Mouse (Mus musculus) spleen, postnatal 10 days (tissue): ENCODE results near the gene Polr3gl.
A peak's percentile ranks its signal among the peaks of the same experiment; 100 is the strongest.

ENCODE experiments used
- DNase-seq, 2 experiments: peaks; one replicate each; pipeline ENCODE4 v3.0.0; 2021 to 2022; ENCODE audit warnings: low spot score in 2 of 2

Polr3gl gene

DNA sequence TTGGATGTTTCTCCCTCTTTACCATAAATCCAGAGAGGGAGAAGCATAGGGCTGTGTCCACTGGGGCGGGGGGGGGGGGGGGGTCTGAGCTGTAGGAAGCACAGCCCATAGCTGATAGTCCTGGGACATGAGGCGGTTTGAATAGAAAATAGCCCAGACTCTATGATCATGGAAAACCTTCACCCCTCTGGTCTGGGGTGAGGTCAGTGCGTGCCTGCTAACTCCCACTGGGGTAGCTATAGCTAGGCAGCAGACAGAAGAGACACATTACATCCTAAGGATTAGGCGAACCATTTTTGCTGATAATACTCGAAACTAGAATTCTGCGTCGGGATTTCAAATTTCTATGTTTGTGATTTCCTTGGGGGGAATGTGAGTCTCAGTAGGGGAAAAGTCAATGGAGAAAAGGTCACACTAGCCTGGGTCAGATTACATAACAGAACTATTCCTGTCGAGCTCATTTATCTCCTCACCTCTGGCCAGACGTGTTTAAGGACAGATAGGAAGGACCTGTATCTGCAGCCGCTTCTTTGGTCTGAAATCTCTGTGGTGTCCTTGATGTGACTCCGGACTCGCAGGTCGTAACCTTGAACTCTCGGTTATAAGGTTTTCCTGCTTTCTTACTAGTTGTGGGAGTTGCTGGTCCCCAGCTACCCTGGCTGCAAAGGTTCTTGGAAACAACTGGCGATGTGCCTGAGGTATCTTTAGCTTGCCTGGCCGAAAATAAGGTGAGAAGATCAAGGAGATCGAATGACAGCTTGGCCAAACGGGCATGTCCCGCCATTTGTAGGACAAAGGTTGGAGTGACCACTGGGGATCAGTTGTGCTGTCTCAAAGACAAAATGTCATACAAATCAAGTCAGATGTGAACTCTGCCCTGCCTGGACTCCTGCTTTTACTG is 20.1 kb downstream of the Polr3gl start:
- no peak for DNase-seq

DNA sequence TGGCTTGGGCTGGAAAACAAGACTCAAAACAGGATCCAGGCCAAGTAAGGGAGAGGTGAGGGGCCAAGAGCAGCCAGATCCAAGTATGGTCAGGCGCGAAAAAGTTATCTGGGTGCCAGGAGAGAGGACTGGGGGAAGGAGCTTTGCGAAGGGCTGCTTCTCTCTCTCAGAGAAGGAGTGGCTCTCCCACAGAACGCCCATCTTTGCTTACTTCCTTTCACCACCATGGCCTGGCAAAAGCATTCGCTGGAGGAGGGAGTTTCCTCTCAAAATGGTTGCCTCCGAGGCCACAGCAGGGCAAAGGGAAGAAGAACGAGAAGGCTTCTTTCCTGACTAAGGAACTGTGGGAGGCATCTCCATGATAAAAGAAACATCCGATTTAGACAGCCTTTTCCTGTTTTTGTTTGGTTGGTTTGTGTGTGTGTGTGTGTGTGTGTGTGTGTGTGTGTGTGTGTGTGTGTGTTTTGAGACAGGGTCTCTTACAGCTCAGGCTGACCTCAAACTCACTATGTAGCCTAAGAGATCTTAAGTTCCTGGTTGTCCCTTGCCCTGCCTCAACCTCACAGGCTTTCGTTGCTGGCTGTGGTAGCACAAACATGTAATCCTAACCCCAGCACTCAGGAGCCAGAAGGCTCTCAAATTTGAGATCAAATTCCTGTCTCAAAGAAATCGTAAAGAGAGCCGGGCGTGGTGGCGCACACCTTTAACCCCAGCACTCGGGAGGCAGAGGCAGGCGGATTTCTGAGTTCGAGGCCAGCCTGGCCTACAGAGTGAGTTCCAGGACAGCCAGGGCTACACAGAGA is 21.9 kb downstream of the Polr3gl start:
- no peak for DNase-seq

DNA sequence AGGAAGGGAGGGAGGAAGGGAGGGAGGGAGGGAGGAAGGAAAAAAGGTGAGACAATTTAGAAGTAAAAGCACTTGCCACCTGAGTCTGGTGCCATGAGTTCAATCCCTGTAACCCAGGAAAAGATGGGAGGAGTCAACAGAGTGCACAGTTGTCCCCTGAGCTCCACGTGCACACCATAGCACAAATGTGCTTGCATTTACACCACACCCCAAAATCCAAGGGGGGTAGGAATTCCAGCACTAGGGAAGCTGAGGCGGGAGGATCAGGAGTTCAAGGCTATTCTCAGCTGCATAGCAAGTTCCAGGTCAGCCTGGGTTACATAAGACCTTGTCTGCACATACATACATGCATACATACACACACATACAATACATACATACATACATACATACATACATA is 22.6 kb downstream of the Polr3gl start:
- DNase-seq: no peak

DNA sequence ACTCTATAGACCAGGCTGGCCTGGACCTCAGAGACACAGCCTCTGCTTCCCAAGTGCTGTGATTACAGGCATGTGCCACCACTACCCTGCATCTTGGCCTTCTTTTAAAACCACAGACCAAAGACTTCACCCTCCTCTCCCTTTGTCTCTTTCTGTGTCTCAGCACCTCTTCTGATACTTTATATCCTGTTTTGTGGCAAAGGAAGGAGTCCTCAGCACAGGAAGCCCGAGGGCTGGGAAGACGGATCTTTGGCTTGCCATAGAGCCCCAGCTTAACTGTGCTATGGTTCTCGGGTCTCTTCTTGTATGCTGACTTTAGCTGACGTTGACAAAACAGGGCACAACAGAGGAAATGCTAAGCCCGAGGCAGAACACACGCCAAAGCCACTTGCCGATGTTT is 23.3 kb downstream of the Polr3gl start:
- DNase-seq: no peak

DNA sequence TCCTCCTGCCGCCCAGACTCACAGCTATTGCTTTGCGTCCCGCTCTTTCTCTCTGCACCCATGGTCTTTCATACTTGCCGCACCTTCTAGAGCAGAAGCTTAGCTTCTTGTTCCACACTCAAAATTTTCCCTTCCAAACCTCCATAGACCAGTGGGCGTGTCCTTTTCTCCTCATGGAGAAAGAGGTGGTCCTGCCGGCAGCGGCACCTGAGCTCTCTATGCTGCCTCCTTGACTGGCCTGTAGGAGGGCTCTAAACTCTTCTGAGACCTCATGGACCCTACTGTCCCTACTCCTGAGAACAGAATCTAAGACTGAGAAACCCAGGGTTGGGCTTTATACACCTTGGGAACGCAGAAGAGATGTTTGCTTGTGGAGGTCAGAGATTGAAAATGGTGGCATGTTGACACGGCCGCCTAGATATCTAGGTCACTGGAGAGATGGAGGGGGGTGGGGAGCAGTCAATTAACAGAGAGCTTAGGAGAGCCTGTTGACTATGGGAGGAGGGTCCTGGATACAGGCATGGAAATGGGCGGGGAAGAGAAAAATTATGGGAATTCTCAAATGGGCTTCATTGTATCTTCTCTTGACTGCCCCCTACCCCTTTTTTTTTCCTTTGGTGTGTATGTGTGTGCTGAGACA is 23.9 kb downstream of the Polr3gl start:
- DNase-seq: no peak

DNA sequence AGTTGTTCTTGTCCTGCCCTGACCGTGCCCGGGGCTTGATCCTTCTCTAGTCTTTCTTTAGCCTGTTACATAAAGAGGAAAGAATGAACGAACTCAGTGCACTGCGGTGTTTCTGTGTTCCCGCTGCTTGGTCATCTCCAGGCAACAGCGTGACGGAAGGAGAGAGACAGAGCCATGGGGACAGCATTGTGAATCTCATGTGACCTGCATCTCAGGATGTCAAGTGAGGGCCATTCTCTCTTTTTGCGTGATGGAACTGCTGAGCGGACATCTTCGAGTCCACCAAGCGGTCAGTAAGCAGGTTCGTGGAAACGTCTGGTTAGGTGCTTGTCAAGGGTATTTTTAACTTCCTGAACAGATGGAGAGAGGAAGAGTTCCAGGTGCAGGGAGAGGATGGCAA is 24.5 kb downstream of the Polr3gl start:
- no peak for DNase-seq

DNA sequence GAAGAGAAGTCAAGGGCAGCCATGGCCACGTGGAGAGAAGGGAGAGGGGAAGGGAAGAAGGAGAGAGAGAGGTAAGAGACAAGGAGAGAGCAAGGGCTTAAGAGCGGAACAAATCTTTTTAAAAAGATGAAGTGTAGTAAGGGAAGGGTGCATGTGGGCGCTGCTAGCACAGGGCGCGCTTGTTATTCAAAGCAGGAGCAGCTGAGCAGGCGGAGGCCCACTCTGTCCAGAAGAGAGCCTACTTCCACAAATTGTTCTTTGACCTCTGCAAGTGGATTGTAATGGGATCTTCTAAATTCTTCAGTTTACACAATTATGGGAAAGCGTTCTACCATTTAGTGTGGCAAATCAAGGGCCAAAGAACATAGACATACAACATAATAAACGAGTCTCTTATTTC is 25.4 kb downstream of the Polr3gl start:
- DNase-seq: no peak

DNA sequence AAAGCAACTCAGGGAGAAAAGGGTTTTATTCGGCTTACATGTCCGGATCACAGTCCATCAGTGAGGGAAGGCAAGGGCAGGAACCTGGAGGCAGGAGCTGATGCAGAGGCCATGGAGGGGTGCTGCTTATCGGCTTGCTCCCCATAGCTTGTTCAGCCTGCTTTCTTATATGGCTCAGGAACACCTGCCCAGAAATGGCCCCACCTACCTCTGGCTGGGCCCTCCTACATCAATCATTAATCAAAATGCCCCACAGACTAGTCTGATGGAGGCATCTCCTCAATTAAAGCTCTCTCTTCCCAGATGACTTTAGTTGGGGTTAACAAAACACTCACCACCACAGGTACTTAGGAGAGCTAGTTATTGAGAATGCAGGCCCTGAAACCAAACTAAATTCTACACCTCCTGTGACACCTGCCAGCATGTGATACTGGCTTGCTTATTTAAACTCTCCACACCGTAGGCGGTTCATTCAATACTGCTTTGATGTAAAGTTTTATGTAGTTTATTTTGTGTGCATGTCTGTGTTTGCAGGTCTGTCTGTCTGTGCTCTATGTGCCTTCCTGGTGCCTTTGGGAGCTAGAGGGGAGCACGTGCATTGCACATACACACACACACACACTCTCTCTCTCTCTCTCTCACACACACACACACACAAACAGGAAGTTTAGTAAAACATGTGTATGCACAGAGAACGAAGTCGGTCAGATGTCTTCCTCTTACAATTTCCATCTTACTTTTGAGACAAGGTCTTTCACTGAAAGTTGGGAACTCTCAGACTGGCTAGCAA is 27.1 kb downstream of the Polr3gl start:
- no peak for DNase-seq

DNA sequence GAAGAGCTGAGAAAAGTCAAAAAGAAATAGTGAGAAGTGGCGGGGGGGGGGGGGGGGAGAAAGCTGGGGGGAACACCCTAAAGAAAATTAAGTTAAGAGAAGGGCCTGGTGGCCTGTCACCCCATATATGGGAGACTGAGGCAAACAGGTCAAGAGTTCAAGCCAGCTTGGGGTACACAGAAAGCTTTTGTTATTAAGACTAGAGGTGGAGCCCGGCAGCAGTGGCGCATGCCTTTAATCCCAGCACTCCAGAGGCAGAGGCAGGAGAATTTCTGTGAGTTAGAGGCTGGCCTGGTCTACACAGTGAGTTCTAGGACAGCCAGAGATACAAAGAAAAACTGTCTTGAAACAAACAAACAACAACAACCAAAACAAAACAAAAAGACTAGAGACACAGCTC is 28.9 kb downstream of the Polr3gl start:
- DNase-seq: no peak

DNA sequence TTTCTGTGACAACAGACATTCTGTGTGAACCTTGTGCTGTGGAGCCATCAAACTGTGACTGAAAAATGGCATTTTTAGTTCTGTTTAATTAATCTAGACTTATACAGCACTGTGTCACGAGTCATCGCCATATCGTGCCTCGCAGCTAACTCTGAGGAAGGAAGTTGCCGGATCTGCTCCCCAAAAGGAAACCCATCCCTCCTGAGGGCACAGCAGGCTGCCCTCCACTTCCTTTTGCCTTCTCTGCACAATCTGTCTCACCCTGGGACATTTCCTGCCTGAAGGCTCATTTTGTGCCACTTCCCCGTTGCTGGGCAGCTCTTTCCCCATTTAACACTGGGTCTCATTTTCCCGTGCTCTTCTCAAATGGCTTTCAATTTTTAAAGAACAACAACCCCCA is 29.3 kb downstream of the Polr3gl start:
- peak in 1 of 2 experiments; percentile 53 for DNase-seq

DNA sequence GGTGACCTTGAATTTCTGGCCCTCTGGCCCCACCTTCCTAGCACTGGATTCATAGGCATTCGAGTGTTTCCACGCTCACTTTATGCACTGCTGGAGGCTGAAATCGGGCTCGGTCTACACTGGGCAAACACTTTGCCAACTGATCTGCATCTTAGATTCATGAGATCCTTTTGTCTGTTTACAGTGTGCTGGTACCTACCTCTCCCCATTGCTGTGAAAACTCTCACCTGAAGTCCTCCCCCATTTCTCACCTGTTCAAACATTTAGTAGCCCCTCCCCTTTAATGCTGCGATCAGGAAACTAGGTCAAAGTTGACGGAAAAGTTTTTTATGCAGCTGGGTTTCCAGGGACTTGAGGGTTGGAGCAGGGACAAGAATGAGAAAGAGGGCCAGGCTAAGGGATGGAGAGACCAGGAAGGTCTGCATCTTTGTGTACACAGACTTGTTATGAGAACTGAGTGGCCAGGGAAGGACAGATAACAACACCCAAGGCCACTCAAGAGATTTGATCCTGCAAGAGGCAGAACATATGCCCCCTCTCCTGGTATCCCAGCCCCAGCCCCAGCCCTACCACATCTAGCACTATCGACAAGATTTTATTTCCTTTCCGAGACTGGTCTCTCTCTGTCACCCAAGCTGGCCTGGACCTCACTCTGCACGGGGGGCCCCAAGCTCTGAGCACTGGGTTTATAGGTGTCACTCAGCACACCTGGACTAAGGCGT is 29.9 kb downstream of the Polr3gl start:
- DNase-seq: no peak

DNA sequence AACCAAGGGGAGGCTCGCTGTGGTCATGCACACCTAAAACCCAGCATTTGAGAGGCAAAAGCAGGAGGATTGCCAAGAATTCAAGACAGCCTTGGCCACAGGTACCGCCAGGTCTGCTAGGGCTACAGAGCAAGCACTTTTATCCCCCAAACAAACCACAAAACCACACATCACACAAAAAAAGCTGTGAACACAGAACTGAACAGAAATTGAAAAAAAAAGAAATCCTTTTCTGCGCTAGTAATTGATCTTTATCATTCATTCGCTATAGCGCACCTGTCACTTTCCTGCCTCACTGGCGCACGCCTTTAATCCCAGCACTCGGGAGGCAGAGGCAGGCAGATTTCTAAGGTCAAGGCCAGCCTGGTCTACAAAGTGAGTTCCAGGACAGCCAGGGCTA is 30.7 kb downstream of the Polr3gl start:
- no peak for DNase-seq

DNA sequence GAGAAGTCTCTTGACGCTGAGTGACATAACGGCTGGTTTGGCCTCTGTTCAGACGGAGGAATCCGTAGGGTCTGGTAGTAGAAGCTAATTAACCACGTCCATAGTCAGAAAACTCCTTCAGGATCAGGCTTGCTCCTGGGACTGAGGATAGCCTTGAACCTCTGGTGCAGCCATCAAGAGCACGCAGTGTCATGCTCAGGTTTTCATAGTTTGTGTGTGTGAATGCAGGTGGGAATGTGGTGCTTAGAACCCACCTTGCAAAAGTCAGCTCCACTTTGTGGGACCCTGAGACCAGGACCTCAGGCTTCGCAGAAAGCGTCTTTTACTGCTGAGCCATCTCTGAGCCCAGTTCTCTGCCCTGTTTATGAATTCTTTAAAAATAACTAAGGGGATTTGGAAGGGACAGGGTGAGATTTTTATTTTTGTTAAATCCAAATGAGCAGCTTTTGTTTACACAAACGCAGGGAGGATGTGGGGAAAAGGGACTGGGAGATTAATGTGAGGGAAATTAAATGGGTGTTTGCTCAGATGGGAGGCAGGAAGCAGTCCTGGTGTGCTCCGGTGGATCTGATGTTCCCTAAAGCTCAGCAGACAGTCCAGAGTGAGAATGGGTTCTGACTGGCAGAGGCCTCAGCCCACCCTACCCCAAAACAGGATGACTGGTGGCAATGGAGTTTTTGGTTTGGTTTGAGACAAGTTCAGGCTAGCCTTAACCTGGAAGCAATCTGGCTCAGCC is 31.9 kb downstream of the Polr3gl start:
- no peak for DNase-seq

DNA sequence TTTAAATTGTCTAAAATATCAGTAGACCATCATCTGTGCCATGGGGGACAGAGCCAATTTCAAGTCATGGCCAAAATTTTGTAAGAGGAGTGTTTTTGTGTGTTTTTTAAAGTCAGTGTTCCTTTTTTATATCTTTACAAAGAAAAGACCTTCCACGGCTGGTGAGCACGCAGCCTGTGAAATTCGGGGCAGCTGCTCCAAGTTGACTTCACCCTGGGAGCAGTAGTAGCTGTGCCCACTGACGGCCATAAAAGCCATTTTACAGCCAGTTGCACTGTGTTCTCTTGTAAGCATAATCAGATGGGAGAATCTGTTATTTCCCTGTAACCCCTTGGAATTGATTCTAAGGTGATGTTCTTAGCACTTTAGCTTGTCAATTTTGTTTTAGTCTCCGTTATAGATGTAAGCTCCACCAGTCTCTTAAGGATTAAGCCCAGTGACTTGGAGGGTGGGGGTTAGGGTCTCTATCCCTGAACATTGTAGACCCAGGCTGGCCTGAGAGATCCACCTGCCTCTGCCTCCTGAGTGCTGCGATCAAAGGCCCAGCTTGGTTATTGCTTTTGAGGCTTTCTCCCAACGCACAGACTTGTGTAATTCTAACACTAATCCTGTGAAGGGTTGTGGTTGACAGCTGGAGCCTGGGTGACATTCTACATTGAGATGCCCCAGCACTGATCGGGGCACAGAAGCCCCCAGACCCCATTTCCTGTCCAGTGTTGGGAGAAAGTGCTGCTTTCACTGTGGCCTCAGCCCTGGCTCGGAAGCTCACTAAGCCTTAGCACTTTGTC is 32.9 kb downstream of the Polr3gl start:
- DNase-seq: no peak

DNA sequence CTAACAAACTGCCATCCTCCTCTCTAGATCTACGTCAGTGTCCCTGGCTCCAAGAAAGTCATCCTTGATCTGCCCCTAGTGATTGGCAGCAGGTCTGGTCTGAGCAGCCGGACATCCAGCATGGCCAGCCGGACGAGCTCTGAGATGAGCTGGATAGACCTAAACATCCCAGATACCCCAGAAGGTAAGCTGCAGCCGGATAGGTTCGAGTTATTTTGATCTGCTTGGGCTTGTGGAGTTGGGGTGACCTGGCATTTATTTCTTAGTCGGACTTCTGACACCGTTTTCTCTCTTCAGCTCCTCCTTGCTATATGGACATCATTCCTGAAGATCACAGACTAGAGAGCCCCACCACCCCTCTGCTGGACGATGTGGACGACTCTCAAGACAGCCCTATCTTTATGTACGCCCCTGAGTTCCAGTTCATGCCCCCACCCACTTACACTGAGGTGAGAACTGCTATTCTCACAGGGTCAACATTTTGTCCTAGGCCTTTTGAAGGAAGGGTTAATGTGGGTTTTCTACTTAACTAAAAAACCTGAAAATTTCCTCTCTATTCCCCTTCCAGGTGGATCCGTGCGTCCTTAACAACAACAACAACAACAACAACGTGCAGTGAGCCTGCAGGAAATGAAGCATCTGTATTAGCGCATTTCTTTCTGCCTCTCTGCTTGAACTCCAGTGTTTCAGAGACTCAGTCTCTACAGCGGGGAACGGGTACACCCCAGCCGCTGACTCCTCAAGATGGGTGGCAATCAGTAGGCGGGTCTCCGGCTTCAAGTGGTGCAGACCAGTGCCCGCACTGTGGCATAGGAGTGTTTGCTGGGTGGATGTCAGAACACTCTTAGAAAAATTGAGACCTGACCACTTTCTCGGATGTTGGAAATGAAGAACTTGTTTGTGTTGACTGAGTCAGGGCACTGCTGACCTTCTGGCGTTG is 33.8 kb downstream of the Polr3gl start:
- no peak for DNase-seq

DNA sequence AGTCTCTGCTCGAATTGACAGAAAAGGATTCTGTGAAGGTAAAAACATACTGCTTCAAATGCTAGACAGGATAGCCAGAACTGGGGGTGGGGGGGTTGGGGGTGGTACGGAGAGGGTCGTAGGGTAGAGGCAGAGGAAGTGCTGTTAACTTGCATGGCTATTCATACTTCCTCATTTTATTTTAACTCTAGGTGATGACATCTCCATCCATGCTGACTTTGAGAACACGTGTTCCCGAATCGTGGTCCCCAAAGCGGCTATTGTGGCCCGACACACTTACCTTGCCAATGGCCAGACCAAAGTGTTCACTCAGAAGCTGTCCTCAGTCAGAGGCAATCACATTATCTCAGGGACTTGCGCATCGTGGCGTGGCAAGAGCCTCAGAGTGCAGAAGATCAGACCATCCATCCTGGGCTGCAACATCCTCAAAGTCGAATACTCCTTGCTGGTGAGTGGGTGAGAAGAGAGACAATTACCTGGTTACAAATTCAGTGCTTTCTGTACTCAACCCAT is 34.5 kb downstream of the Polr3gl start:
- peak in 1 of 2 experiments; percentile 47 for DNase-seq

DNA sequence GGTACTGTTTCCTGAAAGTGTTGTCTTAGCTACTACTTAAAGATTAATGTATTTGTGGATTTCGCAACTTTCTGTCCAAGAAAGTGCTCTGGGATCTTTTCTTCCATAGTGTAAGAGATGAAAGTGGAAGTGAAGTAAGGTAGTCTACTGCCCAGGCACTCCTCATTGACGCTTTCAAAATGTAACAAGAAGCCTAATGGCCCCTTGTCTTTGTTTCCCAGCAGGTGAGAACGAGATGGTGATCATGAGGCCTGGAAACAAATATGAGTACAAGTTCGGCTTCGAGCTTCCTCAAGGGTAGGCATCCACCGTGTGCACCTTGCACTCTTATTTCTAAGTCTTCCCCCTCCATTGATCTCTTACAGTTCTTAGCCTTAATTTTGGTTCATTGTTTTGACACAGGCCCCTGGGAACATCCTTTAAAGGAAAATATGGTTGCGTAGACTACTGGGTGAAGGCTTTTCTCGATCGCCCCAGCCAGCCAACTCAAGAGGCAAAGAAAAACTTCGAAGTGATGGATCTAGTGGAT is 35.2 kb downstream of the Polr3gl start:
- no peak for DNase-seq

DNA sequence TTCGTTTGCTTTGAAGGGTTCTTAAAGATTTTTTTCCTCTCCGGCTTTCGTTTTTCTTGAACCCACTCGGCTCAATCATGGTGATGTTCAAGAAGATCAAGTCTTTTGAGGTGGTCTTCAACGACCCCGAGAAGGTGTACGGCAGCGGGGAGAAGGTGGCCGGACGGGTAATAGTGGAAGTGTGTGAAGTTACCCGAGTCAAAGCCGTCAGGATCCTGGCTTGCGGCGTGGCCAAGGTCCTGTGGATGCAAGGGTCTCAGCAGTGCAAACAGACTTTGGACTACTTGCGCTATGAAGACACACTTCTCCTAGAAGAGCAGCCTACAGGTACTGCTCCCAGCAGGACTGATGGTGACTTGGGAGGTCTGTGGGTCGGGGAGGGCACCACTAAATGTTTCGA is 35.8 kb downstream of the Polr3gl start:
- peak; percentile 63 to 69 for DNase-seq
